Mouse (Mus musculus) myocyte (in vitro differentiated cells): ENCODE measurements around the gene Prr23a3. TPM values are rescaled to one million over a fixed set of nuclear protein-coding genes. Genes with fewer than 3 reads are reported as not detected.

Experiments
- H3K27me3 ChIP-seq: one replicate; pipeline ENCODE4 v1.6.1; 2011; ENCODE audit not compliant: control insufficient read depth, insufficient read depth, insufficient read length
- H3K36me3 ChIP-seq: one replicate; pipeline ENCODE4 v1.6.1; 2011; ENCODE audit not compliant: control insufficient read depth, insufficient read depth
- H3K4me2 ChIP-seq: one replicate; pipeline ENCODE4 v1.6.1; 2011; ENCODE audit warnings: low read depth, control low read depth
- H3K4me3 ChIP-seq: one replicate; pipeline ENCODE4 v1.5.1; 2011; ENCODE audit warnings: mild to moderate bottlenecking, control low read depth, moderate library complexity
- H3K79me2 ChIP-seq: one replicate; pipeline ENCODE4 v1.6.1; 2011; ENCODE audit not compliant: control insufficient read depth, insufficient read depth
- H3ac ChIP-seq: one replicate; pipeline ENCODE4 v1.6.1; 2011; ENCODE audit not compliant: control insufficient read depth, insufficient read length
- CEBPB ChIP-seq: IDR thresholded peaks from 2 replicates; pipeline ENCODE4 v1.6.1; 2011; ENCODE audit warnings: mild to moderate bottlenecking, moderate library complexity; ENCODE audit not compliant: poor library complexity, insufficient read depth, severe bottlenecking
- E2F4 ChIP-seq: IDR thresholded peaks from one replicate; pipeline ENCODE4 v1.6.1; 2011; ENCODE audit warnings: mild to moderate bottlenecking, control low read depth, moderate library complexity; ENCODE audit not compliant: insufficient read depth
- MAX ChIP-seq: IDR thresholded peaks from one replicate; pipeline ENCODE4 v1.6.1; 2011; ENCODE audit warnings: low read depth, mild to moderate bottlenecking, control low read depth
- MYOD1 ChIP-seq, 3 experiments: IDR thresholded peaks; one replicate each; pipeline ENCODE4 v1.6.1; 2011; ENCODE audit warnings: control low read depth in 2 of 3, low read depth in 2 of 3, mild to moderate bottlenecking in 2 of 3, moderate library complexity in 1 of 3; ENCODE audit not compliant: insufficient read length in 2 of 3, control insufficient read depth in 1 of 3
- MYOG ChIP-seq, 3 experiments: IDR thresholded peaks; one replicate each; pipeline ENCODE4 v1.6.1; 2011; ENCODE audit warnings: control low read depth in 2 of 3, low read depth in 2 of 3, mild to moderate bottlenecking in 2 of 3; ENCODE audit not compliant: insufficient read length in 2 of 3, control insufficient read depth in 1 of 3, insufficient read depth in 1 of 3
- POLR2A ChIP-seq: IDR thresholded peaks from one replicate; pipeline ENCODE4 v1.6.1; 2011; ENCODE audit warnings: low read depth, mild to moderate bottlenecking, control low read depth, moderate library complexity; ENCODE audit not compliant: insufficient read length
- POLR2AphosphoS2 ChIP-seq: IDR thresholded peaks from one replicate; pipeline ENCODE4 v1.6.1; 2011; ENCODE audit warnings: low read depth, control low read depth; ENCODE audit not compliant: insufficient read length
- REST ChIP-seq: IDR thresholded peaks from one replicate; pipeline ENCODE4 v1.6.1; 2011; ENCODE audit warnings: mild to moderate bottlenecking, control low read depth, moderate library complexity; ENCODE audit not compliant: insufficient read depth, insufficient read length
- SRF ChIP-seq: IDR thresholded peaks from one replicate; pipeline ENCODE4 v1.6.1; 2011; ENCODE audit warnings: low read depth; ENCODE audit not compliant: control insufficient read depth, insufficient read length
- TCF12 ChIP-seq: IDR thresholded peaks from one replicate; pipeline ENCODE4 v1.6.1; 2011; ENCODE audit warnings: mild to moderate bottlenecking, control low read depth; ENCODE audit not compliant: poor library complexity, insufficient read depth, severe bottlenecking
- TCF3 ChIP-seq: IDR thresholded peaks from one replicate; pipeline ENCODE4 v1.6.1; 2011; ENCODE audit warnings: low read depth, control low read depth; ENCODE audit not compliant: insufficient read length
- USF1 ChIP-seq: IDR thresholded peaks from one replicate; pipeline ENCODE4 v1.6.1; 2011; ENCODE audit warnings: low read depth, mild to moderate bottlenecking, control low read depth, moderate library complexity
- polyA plus RNA-seq: library from polyadenylated mRNA; unstranded; fragments of >200 nt; fragmentation: generic; extraction: Trizol; gene quantifications from one replicate; pipeline ENCODE4 v1.2.1, GENCODE M21; 2012; ENCODE audit warnings: missing spikeins

The Prr23a3 gene
- polyA plus RNA-seq, 1 experiment, result not detected

DNA sequence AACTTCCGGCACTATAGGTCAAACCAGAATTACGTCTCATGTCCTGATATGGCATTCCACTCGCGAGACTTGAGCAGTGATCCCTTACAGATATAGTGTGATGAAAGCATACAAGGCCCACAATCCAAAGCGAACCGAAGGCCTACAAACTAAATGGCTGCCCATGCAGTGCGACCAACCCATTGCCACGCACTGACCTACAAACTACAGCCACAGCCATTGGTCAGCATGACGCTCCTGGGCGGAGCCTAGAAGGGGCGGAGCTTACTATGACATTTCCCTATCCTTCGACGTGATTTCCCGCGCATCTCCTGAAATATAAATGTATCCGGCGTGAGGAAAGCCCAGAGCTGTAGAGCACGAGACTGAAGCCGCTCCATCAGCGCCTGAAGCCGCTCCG lies 22.4 kb upstream of the Prr23a3 start, which contains the start of gene Prr23a1:
Gene Prr23a1, plus strand, starts transcription at position 387 of the 400 bp plus-strand sequence.
- no peaks in the 10 kb centered on the region for H3K36me3 ChIP-seq
- H3K27me3 ChIP-seq, result no peaks in the 10 kb centered on the region
- TF ChIP-seq TCF3, result no peak
- TF ChIP-seq POLR2AphosphoS2, result no peak
- TF ChIP-seq E2F4, result no peak
- H3K4me3 ChIP-seq, result no peak within 1 kb of the TSS
- H3K4me2 ChIP-seq, result no peak within 1 kb of the TSS
- H3ac ChIP-seq, result no peak within 1 kb of the TSS
- H3K79me2 ChIP-seq, result no peaks in the 10 kb centered on the region

DNA sequence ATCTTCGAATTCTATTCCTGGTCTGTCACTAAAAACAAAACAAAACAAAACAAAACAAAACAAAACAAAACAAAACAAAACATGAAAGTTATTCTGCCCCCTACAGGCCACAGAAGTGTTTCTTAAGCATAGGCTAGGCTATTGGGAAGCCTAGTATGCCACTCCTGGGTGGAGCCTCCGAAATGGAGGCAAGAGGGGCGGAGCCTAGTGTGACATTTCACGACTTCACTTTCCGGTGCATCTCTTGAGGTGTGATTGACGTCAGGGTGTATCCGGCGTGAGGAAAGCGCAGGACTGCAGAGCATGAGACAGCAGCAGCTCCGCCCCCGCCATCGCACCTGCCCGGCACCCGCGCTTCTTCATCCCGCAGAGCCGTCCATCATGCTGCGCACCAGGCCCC lies 8.4 kb upstream of the Prr23a3 start, which contains the start of gene Prr23a2:
Gene Prr23a2, plus strand, starts transcription at position 285 of the 400 bp plus-strand sequence.
- no peaks in the 10 kb centered on the region for H3K79me2 ChIP-seq
- H3K4me3 ChIP-seq, result no peak within 1 kb of the TSS
- no peak within 1 kb of the TSS for H3ac ChIP-seq
- no peaks in the 10 kb centered on the region for H3K36me3 ChIP-seq
- H3K4me2 ChIP-seq, result no peak within 1 kb of the TSS
- TF ChIP-seq CEBPB, result no peak
- no peak for TF ChIP-seq TCF3
- TF ChIP-seq POLR2A, result no peak
- TF ChIP-seq MYOD1 (IDR thresholded peaks at IDR 0.05; ENCODE audit: control insufficient read depth in 1 of 3, insufficient read length in 2 of 3, low read depth in 2 of 3), result no peak
- TF ChIP-seq POLR2AphosphoS2, result no peak
- TF ChIP-seq SRF, result no peak
- TF ChIP-seq E2F4, result no peak
- no peak for TF ChIP-seq REST
- TF ChIP-seq USF1, result no peak
- no peak for TF ChIP-seq MYOG (IDR thresholded peaks at IDR 0.05; ENCODE audit: control insufficient read depth in 1 of 3, insufficient read depth in 1 of 3, insufficient read length in 2 of 3, low read depth in 2 of 3)
- TF ChIP-seq TCF12, result no peak
- TF ChIP-seq MAX, result no peak
- H3K27me3 ChIP-seq, result no peaks in the 10 kb centered on the region

DNA sequence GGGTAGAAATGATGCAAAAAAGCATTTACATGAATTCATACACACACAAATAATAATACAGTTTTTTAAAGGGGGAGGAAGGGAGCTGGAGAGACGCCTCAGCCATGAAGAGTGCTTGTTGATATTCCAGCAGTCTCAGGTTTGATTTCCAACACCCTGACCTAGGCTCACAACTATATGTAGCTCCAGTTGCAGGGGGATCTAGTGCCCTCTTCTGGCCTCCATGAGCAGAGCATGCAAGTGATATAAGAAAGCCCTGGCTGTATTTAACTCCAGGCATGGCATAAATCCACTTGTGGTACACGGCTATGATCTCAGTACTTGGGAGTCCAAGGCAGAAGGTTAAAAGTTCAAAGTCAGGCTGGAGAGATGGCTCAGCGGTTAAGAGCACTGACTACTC lies 1.1 kb upstream of the Prr23a3 start:
- Histone ChIP-seq H3K36me3 (no peaks in the 10 kb centered on the region), H3K4me2 (no peak overlapping the region), H3K79me2 (no peaks in the 10 kb centered on the region), H3K27me3 (no peaks in the 10 kb centered on the region), H3ac (no peak overlapping the region), H3K4me3 (no peak overlapping the region)
- TF ChIP-seq TCF3 (no peak), REST (no peak), POLR2A (no peak), MYOG (IDR thresholded peaks at IDR 0.05; ENCODE audit: control insufficient read depth in 1 of 3, insufficient read depth in 1 of 3, insufficient read length in 2 of 3, low read depth in 2 of 3) (no peak), POLR2AphosphoS2 (no peak), MYOD1 (IDR thresholded peaks at IDR 0.05; ENCODE audit: control insufficient read depth in 1 of 3, insufficient read length in 2 of 3, low read depth in 2 of 3) (no peak), USF1 (no peak), MAX (no peak), TCF12 (no peak), E2F4 (no peak)

DNA sequence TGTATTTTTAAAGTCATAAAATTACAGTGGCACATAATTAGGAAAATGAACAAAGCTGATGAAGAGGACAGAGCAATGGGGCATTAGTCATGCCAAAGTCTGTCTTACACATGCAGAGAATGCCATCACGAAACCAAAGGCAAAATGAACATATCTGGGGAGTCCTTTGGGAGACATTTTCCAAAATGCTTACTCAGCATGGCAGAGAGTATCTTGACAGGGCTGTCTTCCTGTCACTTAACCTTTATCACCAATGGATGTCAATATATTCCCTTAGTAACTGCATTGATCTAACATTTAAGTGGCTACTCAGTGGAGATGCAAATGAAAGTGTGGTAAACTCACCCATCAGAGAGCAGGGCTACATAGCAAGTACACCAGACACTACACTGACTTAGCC lies 36.9 kb downstream of the Prr23a3 start:
- no peak overlapping the region for H3ac ChIP-seq
- H3K27me3 ChIP-seq, result no peaks in the 10 kb centered on the region
- H3K36me3 ChIP-seq, result no peaks in the 10 kb centered on the region
- no peak overlapping the region for H3K4me3 ChIP-seq
- TF ChIP-seq TCF12 (no peak), POLR2AphosphoS2 (no peak), MYOD1 (IDR thresholded peaks at IDR 0.05; ENCODE audit: control insufficient read depth in 1 of 3, insufficient read length in 2 of 3, low read depth in 2 of 3) (no peak), POLR2A (no peak), SRF (no peak), REST (no peak), MAX (no peak), TCF3 (no peak), MYOG (IDR thresholded peaks at IDR 0.05; ENCODE audit: control insufficient read depth in 1 of 3, insufficient read depth in 1 of 3, insufficient read length in 2 of 3, low read depth in 2 of 3) (no peak), E2F4 (no peak), USF1 (no peak)
- H3K79me2 ChIP-seq, result no peaks in the 10 kb centered on the region
- no peak overlapping the region for H3K4me2 ChIP-seq

DNA sequence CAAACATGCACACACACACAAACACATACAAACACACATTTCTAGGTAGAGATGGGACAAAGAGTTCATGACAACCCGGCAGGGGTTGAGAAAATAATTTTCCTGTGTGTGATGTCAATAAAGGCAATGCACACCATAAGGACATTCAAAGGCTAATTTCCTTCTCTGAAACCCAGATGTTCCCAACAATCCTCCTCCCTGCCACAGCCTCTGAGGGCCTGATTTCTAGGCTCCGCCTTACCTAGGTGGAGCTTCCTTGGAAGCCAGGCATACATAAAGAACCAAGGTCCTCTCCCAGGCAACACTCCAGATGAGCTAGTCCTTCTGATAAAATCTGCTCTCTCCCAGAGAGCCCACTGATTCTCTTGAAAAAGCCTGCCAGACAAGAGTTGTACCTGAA lies 38.3 kb downstream of the Prr23a3 start, which contains the start of gene 7420426K07Rik:
Gene 7420426K07Rik, plus strand, starts transcription at position 301 of the 400 bp plus-strand sequence.
- H3K4me3 ChIP-seq, result no peak within 1 kb of the TSS
- no peaks in the 10 kb centered on the region for H3K79me2 ChIP-seq
- no peak within 1 kb of the TSS for H3ac ChIP-seq
- TF ChIP-seq USF1, result no peak
- TF ChIP-seq TCF12, result no peak
- no peak for TF ChIP-seq POLR2A
- TF ChIP-seq E2F4, result no peak
- H3K27me3 ChIP-seq, result no peaks in the 10 kb centered on the region
- H3K36me3 ChIP-seq, result no peaks in the 10 kb centered on the region
- H3K4me2 ChIP-seq, result no peak within 1 kb of the TSS

Other genes starting within 250 kb of the Prr23a3 start
- not detected for gene Prr23a1, start 22.3 kb upstream of the Prr23a3 start, polyA plus RNA-seq
- not detected for gene Prr23a2, start 8.3 kb upstream of the Prr23a3 start, polyA plus RNA-seq
- gene 7420426K07Rik, start 38.4 kb downstream of the Prr23a3 start, polyA plus RNA-seq, result not detected
- gene Foxl2, start 90.5 kb downstream of the Prr23a3 start, polyA plus RNA-seq, result 0.01 TPM
- gene Faim, start 121.6 kb downstream of the Prr23a3 start, polyA plus RNA-seq, result 17.3 TPM
- not detected for gene Gm1123, start 170.9 kb downstream of the Prr23a3 start, polyA plus RNA-seq